Mouse (Mus musculus): ENCODE data around the gene Znrf4. TPM values are rescaled to one million over a fixed set of nuclear protein-coding genes. Genes with fewer than 3 reads are reported as not detected.

The Znrf4 gene
- not detected for total RNA-seq (2021)

DNA sequence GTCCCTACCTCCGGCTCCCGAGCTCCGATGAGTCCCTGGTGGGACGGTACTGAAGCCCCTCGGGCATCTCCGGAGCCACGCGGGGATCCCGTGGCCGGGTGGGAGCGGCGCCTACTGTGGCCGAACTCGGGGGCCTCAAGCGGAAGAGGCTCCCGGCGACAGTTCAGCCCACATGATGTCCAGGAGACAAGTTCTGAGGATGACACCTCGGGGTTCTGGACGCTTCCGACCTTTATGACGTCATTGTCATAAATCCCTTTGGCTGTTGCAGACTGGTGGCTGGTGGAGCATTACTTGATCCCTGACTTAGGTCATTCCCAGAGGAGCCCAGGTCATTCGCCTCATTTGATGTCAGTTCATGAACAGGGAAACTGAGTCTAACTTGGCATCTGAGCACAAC, at the start of gene Znrf4:
TSS of gene Znrf4 (minus strand) at position 122 of the 400 bp plus-strand sequence.
- peak in 1 of 2 experiments; percentile 2 for DNase-seq (ENCODE audit: extremely low spot score in 1 of 2, low spot score in 1 of 2)

DNA sequence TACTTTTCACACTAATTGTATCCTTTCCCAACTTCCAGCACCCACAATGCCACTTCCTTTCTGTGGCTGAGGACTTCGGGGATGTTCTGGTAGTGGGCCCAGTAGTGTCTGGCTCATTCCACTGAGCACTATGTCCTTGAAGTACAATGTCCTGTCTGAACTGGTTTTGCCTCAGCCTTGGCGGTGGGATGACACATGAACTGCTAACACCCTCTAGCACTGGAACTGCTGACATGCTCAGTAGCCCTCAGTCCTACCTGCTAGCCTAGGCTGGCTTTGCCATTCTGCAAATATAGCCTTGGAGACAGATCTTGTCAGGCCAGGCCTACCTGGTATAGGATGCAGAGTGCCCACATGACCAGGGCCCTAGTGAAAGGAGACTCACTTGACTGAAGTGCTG, 49.6 kb upstream of the Znrf4 start:
- DNase-seq (ENCODE audit: extremely low spot score in 1 of 2, low spot score in 1 of 2): no peak

DNA sequence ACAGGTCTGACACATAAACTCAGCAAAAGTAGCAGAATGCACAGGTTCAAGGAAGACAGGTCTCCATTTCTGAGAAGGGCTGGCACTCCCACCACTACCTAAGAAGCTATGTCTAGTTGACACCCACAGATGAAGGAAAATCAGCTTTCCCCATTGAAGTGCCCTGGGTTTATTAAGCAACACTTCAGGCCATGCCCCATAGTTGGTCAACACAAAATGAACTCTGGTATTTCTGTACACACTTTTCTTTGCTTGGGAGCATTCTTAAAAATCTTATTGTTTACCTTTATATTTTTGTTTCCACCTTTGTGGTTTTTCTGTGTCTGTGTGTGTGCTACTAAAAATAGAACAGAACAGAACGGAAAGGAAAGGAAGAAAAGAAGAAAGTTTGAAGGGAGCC, 47.9 kb upstream of the Znrf4 start:
- DNase-seq (ENCODE audit: extremely low spot score in 1 of 2, low spot score in 1 of 2): no peak

DNA sequence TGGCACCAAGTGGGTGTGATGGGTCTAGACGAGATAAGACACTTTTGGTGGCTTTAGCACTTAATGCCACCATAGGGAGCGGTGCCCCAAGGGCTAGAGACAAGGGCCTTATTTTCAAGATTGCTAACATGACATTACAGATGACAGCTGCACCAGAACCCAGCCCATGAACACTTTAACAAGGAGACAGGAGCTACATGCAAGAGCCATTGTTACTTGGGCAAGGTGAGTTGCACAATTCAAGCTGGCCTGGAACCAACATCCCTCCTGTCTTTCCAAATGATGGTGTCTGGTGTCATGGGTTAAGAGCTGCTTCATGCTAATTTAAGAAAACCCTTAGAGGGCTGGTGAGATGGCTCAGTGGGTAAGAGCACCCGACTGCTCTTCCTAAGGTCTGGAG, 47.2 kb upstream of the Znrf4 start:
- DNase-seq (ENCODE audit: extremely low spot score in 1 of 2, low spot score in 1 of 2): no peak

DNA sequence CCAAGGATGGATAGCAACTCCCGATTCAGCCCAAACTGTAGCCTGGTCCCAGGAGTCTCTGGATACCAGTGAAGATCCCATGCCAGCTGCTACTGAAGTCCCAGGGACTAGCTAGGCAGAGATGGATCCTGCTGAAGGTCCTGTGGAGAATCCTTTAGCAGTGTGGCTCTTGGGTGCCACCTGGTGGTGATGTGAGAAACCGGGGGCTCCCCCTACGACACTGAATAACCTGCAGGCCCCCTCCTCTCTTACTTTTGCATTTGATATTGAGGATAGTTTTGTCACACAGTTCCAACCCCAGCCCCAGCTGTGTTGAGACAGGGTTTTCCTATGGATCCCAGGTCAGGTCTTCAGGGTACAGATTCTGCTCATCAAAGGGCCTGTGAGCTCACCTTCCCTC, 46.2 kb upstream of the Znrf4 start:
- peak; percentile 56 to 80 for DNase-seq (ENCODE audit: extremely low spot score in 1 of 2, low spot score in 1 of 2)

DNA sequence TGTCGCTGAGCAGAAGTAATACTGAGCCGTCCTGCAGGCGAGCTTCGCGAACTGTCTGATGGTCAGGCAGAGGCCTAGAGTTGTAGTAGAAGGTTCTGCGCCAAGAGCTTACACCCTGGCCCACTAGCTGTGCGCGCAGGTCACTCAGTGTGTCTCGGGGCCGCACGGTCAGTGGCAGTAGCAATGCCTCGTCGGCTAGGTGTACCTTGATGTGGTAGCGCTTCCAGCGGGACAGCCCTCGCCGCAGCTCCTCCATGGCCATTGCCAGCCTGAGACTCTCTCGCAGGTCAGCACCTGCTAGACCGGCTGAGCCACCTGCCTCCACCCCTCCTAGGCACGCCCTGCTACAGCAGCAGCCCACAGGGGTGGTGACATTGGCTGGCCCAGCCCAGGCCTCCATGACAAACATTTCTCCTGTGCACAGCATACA, 41.9 kb upstream of the Znrf4 start, which contains the start of gene Gm20219:
TSS of gene Gm20219 (minus strand) at position 266 of the 430 bp plus-strand sequence.
- no peak for DNase-seq (ENCODE audit: extremely low spot score in 1 of 2, low spot score in 1 of 2)

DNA sequence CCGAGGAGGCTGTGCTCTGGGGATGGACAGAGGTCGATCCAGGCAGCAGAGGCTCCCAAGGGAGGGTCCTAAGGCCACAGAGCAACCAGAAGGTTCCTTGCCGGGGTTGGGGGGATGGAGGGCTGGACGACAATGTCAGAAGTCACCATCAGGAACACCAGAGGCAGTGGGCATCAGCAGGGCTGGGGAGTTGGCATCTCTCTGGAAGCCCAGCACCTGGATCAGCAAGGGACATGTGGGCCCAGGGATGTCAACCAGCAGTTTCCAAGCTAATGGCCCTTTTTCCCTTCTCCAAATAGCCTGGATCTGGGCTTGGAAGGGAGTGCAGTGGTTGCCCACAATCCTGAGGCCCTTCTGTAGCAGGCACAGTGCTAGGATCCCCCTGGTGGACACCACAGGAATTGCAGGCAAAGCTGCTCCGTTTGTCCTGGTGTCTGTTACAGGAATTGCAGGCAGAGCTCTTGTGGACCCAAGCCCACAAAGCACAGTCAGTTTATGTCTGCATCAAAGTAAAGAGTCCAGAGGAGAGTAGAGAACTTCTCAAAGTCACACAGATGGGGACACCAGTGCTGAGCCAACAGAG, 40.6 kb upstream of the Znrf4 start:
- DNase-seq (ENCODE audit: extremely low spot score in 1 of 2, low spot score in 1 of 2): peak; percentile 83 to 85

DNA sequence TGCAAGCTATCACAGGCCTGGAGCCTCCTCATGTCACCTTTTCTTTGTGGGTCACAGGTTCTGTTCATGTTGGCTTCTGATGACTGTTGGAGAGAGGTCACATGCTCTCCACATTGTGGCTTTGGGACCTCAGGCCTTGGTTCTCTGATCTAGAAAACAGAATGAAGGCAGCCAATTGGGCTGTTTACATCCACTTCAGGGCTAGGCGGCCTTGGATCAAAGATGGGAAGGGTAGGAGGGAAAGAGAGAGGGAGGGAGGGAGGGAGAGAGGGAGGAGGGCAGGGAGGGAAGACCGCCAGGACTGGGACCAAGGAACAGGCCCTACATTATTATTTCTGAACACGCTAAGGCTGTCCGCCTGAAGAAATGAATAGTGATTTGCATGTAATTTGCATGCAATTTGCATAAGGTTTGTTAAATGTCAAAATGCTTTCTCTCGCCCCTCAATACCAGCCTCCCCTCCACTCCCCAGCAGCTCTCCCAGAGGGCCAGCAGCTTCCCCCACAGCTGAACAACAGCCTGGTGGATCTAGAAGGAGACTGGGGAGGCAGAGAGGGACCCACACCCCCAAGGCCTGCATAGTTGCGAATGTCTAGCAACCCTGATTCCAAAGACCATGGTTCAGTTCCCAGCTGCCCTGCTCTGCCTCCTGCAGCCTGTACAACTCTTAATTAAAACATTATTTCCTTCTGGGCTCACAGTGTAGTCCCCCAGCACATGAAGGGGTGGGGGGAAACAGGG, 39.8 kb upstream of the Znrf4 start:
- peak in 1 of 2 experiments; percentile 18 for DNase-seq (ENCODE audit: extremely low spot score in 1 of 2, low spot score in 1 of 2)

DNA sequence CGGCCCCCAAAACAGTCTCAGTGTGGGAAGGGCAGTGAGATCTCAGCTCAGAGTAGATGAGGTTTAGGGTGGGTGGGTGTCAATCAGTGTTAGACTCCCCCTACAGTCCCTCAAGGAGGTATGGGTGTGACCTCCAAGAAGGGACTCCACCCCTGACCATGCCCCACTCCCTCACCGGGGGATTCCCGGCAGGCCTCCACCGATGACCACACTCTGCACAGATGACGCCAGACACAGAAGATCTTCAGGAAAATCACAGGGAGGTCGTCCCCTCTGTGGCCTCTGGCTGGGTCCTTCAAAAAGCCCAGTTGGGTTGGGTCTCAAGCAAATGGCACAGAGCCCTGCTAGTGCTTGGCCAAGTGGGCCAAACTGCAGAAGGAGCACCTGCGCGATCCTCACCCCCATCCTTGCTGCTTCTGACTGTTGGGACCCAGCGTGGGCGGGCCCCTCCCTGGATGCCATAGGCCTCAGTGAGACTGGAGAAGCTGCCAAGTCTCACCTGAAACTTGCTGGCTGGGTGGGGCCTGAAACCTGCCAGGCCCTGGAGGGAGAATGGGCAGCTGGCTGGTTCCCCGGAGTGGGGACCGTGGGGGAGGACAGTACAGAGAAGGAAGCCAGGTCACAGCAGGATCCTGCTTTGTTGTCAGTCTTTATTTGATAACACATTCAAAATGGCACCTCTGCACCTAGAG, 38.7 kb upstream of the Znrf4 start:
- peak in 1 of 2 experiments; percentile 4 for DNase-seq (ENCODE audit: extremely low spot score in 1 of 2, low spot score in 1 of 2)

DNA sequence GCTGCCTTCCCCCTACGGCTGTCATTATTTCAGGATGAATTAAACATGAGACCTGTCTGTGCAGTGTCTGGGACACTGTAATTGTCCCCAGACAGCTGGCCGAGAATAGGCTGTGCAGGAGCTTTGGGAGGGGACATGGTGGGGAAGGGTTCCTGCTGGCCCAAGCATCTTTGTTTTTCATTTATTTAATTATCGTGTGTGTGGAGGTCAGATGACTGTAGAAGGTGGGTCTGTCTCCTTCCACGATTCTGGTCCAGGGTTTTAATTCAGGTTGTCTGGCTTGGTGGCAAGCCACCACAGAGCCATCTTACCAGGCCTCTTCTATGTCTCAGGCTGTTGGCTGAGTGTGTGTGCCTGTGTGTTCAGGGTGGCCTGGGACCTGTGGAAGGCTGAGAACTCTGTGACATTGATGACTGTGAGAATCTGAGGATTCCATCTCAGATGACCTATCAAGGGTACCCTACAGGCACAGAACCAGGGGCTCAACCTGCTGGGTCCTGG, 36.4 kb upstream of the Znrf4 start:
- no peak for DNase-seq (ENCODE audit: extremely low spot score in 1 of 2, low spot score in 1 of 2)

DNA sequence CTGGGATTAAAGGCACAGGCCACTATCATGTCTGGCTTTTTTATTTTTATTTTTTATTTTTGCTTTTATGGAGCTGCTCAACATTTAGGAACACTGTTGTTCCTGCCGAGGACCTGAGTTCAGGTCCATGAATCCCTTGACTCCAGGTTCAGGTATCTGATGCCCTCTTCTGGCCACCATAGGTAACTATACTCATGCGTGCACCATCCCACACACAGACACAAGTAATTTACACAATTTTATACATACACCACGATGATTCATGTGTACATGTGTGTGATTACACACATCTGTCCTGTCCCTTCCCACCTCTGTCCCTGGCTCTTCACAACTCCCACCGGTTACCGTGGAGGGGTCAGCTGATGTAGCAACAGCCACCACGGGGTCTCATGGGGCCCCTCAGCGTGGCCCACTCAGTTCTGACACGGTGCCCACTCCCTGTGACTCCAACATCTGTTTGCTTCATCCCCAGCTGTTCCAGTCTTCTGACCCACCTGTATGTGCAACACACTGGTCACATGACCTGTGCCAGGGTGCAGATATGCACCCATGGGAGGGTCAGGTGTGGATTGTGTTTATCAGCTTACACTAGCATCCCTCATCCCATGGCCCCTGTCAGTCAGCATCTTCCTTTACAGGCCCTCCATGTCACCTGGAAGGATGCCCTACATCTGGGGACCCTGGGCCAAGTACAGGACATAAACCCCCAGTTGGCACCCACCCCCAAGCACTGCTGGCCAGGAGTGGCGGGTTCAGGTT, 35.8 kb upstream of the Znrf4 start:
- peak; percentile 3 to 4 for DNase-seq (ENCODE audit: extremely low spot score in 1 of 2, low spot score in 1 of 2)

DNA sequence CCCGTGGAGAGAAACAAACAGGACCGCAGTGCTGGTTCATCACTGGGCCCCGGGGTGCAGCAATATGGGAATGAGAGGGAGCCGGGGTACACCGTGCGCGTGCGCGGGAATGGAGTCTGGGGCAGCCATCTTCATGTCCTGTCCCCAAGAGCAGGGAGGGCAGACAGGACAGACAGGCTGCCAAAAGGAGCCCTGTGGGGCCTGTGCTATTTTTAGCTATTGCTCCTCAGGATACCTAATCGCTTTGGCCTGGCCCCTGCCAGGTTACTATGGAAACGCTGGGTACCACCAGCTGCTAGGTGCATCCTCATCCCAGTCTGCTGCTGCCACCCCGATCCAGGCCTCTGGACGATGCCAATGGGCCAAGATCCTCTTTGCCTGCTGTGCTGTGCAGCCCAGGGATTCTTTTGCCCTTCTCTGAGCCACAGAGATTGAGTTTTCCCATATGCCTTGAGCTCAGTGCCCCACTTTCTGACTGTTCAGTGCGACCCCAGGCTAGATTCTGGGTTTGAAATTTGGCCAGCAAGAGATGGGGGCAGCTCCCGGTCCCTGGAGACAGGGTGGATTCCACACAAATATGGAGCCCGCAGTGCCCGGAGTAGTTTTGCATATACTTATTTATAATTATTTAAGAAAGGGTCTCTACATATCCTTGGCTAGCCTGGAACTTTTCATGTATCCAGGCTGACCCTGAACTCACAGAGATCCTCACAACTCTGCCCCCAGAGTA, 35.0 kb upstream of the Znrf4 start:
- DNase-seq (ENCODE audit: extremely low spot score in 1 of 2, low spot score in 1 of 2): peak; percentile 10 to 12

DNA sequence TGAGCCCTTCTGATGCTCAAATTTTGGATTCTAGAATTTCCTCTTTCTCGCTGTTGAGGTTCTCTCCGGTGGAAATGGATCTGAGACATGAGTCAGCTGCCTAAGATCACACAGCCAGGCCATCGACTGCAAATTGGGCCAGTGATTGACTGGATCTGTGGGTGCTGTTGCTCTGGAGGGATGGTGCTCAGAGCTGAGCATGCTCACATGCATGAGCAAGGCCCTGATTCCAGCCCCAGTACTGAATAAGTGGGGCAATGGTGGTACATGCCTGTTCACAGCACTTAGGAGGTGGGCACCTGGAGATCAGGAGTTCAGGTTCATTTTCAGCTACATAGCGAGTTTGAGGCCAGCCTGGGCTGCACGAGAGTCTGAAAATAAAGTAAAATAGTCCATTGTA, 34.3 kb upstream of the Znrf4 start:
- peak; percentile 2 to 6 for DNase-seq (ENCODE audit: extremely low spot score in 1 of 2, low spot score in 1 of 2)

DNA sequence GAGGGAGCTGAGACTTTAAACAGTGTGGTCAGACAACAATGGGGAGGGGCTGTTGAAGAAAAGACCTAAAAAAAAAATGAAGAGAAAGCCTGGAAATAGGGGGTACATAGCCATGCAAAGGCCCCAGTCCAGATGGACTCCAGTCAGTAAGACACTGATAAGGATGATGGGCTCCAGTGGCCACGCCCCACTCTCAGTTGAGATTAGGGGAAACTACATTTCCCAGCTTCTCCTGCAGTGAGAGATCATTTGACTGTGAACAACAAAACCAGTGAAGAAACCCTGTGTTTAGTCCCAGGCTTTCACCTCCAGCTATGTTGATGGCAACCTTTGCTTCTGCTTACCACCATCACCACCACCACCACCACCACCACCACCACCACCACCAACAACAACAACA, 33.7 kb upstream of the Znrf4 start:
- DNase-seq (ENCODE audit: extremely low spot score in 1 of 2, low spot score in 1 of 2): no peak

DNA sequence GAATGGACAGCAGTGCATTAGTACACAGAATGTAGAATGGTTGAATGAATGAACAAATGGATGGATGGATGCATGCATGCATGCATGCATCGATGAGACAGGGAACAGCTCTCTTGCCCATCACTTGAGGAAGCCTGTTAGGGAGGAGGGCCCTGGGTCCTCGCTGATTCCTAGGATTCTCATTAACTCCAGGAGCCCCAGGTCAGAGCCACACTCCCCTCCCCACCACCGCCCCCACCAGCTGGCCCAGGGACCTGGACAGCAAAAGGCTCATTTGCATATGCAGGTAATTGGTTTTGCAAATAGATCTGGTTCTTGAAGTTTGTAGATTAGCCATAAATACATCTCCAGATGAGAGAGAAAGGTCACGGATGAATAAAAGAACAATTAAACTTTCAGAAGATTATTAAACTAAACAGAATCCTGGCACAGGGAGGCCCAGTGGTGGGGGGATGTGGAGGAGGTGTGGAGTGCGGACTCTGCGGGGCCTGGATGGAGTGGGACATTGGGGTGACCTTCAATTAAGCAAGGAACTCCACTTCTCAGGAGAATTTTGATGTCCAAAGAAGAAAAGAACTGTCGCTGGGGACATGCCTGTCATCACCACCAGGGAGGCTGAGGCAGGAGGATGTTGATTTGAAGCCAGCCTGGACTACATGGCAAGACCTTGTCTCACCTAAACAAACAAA, 32.6 kb upstream of the Znrf4 start:
- DNase-seq (ENCODE audit: extremely low spot score in 1 of 2, low spot score in 1 of 2): no peak

DNA sequence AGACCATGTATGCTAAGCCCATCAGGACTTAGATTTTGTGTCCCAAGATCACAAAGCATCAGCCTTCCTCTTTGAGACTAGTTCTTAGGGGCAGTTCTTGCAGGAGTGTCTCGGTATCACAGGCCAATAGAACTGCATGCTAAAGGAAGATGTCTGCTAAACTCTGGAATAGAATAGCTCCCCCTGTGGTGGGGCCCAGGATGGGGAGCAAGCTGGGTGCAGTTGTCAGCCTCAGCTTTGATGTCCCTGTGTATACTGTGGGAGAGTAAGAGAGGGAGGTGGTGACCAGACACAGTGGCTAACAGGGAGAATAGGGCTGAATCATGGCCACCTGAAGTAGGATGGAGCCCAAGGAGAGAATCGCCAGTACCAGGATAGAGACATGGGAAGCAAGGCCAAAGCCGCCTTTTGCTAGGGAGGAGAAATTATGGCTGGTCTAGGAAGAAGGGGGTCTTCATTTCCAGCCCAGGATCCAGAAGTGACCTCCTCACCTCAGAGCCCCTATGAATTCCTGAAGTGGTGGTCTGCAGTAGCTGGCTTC, 31.5 kb upstream of the Znrf4 start:
- DNase-seq (ENCODE audit: extremely low spot score in 1 of 2, low spot score in 1 of 2): peak; percentile 2 to 5

DNA sequence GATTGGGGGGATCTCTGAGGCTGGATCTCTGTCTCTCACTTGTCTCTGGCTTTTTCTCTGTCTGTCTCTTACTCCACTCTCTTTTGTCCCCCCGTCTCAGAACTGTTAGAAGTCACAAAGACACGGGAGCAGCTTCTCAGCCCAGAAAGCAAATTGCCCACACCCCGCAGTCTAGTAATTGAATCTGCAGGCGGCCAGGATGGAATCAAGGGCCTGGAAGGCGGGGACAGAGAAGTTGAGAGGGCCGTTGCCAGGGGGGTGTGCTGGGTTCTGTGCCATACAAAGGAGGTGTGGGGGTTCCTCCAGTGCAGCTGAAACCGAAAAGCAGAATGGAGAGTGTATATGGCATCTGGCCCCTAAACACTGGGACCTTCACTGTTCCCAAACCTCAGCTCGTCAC, 30.5 kb upstream of the Znrf4 start:
- peak; percentile 2 to 8 for DNase-seq (ENCODE audit: extremely low spot score in 1 of 2, low spot score in 1 of 2)

DNA sequence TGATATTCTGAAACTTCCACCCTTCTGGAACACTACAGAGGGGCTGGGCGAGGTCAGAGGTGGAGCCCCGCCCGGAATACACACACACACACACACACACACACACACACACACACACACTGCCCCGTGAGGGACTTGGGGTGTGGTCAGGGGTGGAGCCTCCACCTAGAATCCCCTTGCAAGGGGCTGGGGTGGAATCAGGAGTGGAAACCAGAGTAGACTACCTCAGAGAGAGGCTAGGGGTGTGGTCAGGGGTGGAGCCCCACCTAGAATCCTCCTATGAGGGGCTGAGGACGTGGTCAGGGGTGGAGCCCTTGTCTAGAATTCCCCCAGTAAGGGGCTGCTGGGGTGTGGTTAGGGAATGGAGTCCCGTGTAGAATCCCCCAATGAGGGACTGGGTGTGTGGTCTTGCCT, 28.3 kb upstream of the Znrf4 start:
- DNase-seq (ENCODE audit: extremely low spot score in 1 of 2, low spot score in 1 of 2): peak in 1 of 2 experiments; percentile 5

DNA sequence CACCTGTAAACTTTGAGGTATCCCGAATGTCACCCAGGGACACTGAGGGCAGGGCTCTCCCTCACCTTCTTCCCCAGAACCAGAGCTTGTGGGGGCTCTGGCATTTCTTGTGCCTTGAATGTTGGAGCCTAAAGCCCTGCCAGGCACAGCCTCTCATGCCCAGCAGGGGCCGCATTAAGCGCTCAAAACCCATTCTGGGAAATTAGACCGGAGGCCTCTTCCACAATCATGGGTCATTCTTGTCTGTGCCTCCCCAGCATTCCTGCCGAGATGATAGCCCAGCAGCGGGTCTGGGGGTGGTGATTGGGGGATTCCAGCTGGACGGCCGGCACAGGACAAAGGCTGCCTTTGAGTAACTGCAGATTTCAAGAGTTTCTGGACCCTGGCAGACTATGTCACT, 25.7 kb upstream of the Znrf4 start:
- peak; percentile 11 to 39 for DNase-seq (ENCODE audit: extremely low spot score in 1 of 2, low spot score in 1 of 2)

Data from layer of hippocampus, postnatal 25 days (tissue).